Mouse (Mus musculus) brain, embryonic 14.5 days (tissue): ENCODE measurements around the gene Adora1.

ENCODE experiments used
- CTCF ChIP-seq: fragments of 200-500 bp; IDR thresholded peaks from 2 replicates; pipeline ENCODE4 v1.5.1; 2012; ENCODE audit warnings: inconsistent platforms, mild to moderate bottlenecking, moderate library complexity, borderline replicate concordance; ENCODE audit not compliant: insufficient read depth, insufficient read length; ENCODE audit errors: extremely low read depth
- POLR2A ChIP-seq: fragments of 200-500 bp; IDR thresholded peaks from 2 replicates; pipeline ENCODE4 v1.6.1; 2012; ENCODE audit warnings: mild to moderate bottlenecking, inconsistent platforms, borderline replicate concordance; ENCODE audit not compliant: poor library complexity, insufficient read depth, insufficient read length, severe bottlenecking; ENCODE audit errors: extremely low read depth

GRCm38 (mm10) chr1:134219608-134220007, 15.6 kb downstream of the Adora1 start:
- TF ChIP-seq CTCF = no peak
- no peak for TF ChIP-seq POLR2A
